Mouse (Mus musculus) myocyte (in vitro differentiated cells): ENCODE measurements around the gene Zbtb3. TPM values are rescaled to one million over a fixed set of nuclear protein-coding genes. Genes with fewer than 3 reads are reported as not detected.

Experiments used
- H3K27me3 ChIP-seq: one replicate; pipeline ENCODE4 v1.6.1; 2011; ENCODE audit not compliant: control insufficient read depth, insufficient read depth, insufficient read length
- H3K36me3 ChIP-seq: one replicate; pipeline ENCODE4 v1.6.1; 2011; ENCODE audit not compliant: control insufficient read depth, insufficient read depth
- H3K4me2 ChIP-seq: one replicate; pipeline ENCODE4 v1.6.1; 2011; ENCODE audit warnings: low read depth, control low read depth
- H3K4me3 ChIP-seq: one replicate; pipeline ENCODE4 v1.5.1; 2011; ENCODE audit warnings: mild to moderate bottlenecking, control low read depth, moderate library complexity
- H3K79me2 ChIP-seq: one replicate; pipeline ENCODE4 v1.6.1; 2011; ENCODE audit not compliant: control insufficient read depth, insufficient read depth
- H3ac ChIP-seq: one replicate; pipeline ENCODE4 v1.6.1; 2011; ENCODE audit not compliant: control insufficient read depth, insufficient read length
- CEBPB ChIP-seq: IDR thresholded peaks from 2 replicates; pipeline ENCODE4 v1.6.1; 2011; ENCODE audit warnings: mild to moderate bottlenecking, moderate library complexity; ENCODE audit not compliant: poor library complexity, insufficient read depth, severe bottlenecking
- E2F4 ChIP-seq: IDR thresholded peaks from one replicate; pipeline ENCODE4 v1.6.1; 2011; ENCODE audit warnings: mild to moderate bottlenecking, control low read depth, moderate library complexity; ENCODE audit not compliant: insufficient read depth
- MAX ChIP-seq: IDR thresholded peaks from one replicate; pipeline ENCODE4 v1.6.1; 2011; ENCODE audit warnings: low read depth, mild to moderate bottlenecking, control low read depth
- MYOD1 ChIP-seq, 3 experiments: IDR thresholded peaks; one replicate each; pipeline ENCODE4 v1.6.1; 2011; ENCODE audit warnings: control low read depth in 2 of 3, low read depth in 2 of 3, mild to moderate bottlenecking in 2 of 3, moderate library complexity in 1 of 3; ENCODE audit not compliant: insufficient read length in 2 of 3, control insufficient read depth in 1 of 3
- MYOG ChIP-seq, 3 experiments: IDR thresholded peaks; one replicate each; pipeline ENCODE4 v1.6.1; 2011; ENCODE audit warnings: control low read depth in 2 of 3, low read depth in 2 of 3, mild to moderate bottlenecking in 2 of 3; ENCODE audit not compliant: insufficient read length in 2 of 3, control insufficient read depth in 1 of 3, insufficient read depth in 1 of 3
- POLR2A ChIP-seq: IDR thresholded peaks from one replicate; pipeline ENCODE4 v1.6.1; 2011; ENCODE audit warnings: low read depth, mild to moderate bottlenecking, control low read depth, moderate library complexity; ENCODE audit not compliant: insufficient read length
- POLR2AphosphoS2 ChIP-seq: IDR thresholded peaks from one replicate; pipeline ENCODE4 v1.6.1; 2011; ENCODE audit warnings: low read depth, control low read depth; ENCODE audit not compliant: insufficient read length
- REST ChIP-seq: IDR thresholded peaks from one replicate; pipeline ENCODE4 v1.6.1; 2011; ENCODE audit warnings: mild to moderate bottlenecking, control low read depth, moderate library complexity; ENCODE audit not compliant: insufficient read depth, insufficient read length
- SRF ChIP-seq: IDR thresholded peaks from one replicate; pipeline ENCODE4 v1.6.1; 2011; ENCODE audit warnings: low read depth; ENCODE audit not compliant: control insufficient read depth, insufficient read length
- TCF12 ChIP-seq: IDR thresholded peaks from one replicate; pipeline ENCODE4 v1.6.1; 2011; ENCODE audit warnings: mild to moderate bottlenecking, control low read depth; ENCODE audit not compliant: poor library complexity, insufficient read depth, severe bottlenecking
- TCF3 ChIP-seq: IDR thresholded peaks from one replicate; pipeline ENCODE4 v1.6.1; 2011; ENCODE audit warnings: low read depth, control low read depth; ENCODE audit not compliant: insufficient read length
- USF1 ChIP-seq: IDR thresholded peaks from one replicate; pipeline ENCODE4 v1.6.1; 2011; ENCODE audit warnings: low read depth, mild to moderate bottlenecking, control low read depth, moderate library complexity
- polyA plus RNA-seq: library from polyadenylated mRNA; unstranded; fragments of >200 nt; fragmentation: generic; extraction: Trizol; gene quantifications from one replicate; pipeline ENCODE4 v1.2.1, GENCODE M21; 2012; ENCODE audit warnings: missing spikeins

Zbtb3 gene
- 2.4 TPM for polyA plus RNA-seq

GRCm38 (mm10) chr19:8802130-8802821 lies at the start of gene Zbtb3:
Gene Zbtb3 (plus strand): TSS chr19:8802555.
- Histone ChIP-seq H3K27me3 (no peaks in the 10 kb centered on the region), H3K4me2 (peak within 1 kb of the TSS; percentile 90), H3ac (no peak within 1 kb of the TSS), H3K4me3 (peak within 1 kb of the TSS; percentile 50), H3K36me3 (peaks cover 9% of the 10 kb centered on the region), H3K79me2 (peaks cover 11% of the 10 kb centered on the region)
- peak; percentile 37 for TF ChIP-seq POLR2AphosphoS2
- TF ChIP-seq MAX: no peak
- no peak for TF ChIP-seq USF1
- TF ChIP-seq POLR2A: peak; percentile 54
- TF ChIP-seq CEBPB: no peak
- no peak for TF ChIP-seq MYOD1 (IDR thresholded peaks at IDR 0.05; ENCODE audit: control insufficient read depth in 1 of 3, insufficient read length in 2 of 3, low read depth in 2 of 3)
- no peak for TF ChIP-seq MYOG (IDR thresholded peaks at IDR 0.05; ENCODE audit: control insufficient read depth in 1 of 3, insufficient read depth in 1 of 3, insufficient read length in 2 of 3, low read depth in 2 of 3)
- no peak for TF ChIP-seq REST
- no peak for TF ChIP-seq TCF12
- peak; percentile 46 for TF ChIP-seq E2F4
- peak; percentile 72 for TF ChIP-seq SRF

- peaks cover 37% of the 10 kb centered on the region for H3K36me3 ChIP-seq
- H3ac ChIP-seq: no peak overlapping the region
- peak overlapping the region; percentile 77 for H3K4me3 ChIP-seq
- H3K4me2 ChIP-seq: peak overlapping the region; percentile 71
- H3K79me2 ChIP-seq: peaks cover 52% of the 10 kb centered on the region
- TF ChIP-seq CEBPB: no peak
- no peak for TF ChIP-seq MAX
- peak; percentile 53 for TF ChIP-seq POLR2AphosphoS2
- H3K27me3 ChIP-seq: no peaks in the 10 kb centered on the region
Observed at GRCm38 (mm10) chr19:8755652-8756051, 46.7 kb upstream of the Zbtb3 start.

- Histone ChIP-seq H3K27me3 (no peaks in the 10 kb centered on the region), H3K79me2 (peaks cover 64% of the 10 kb centered on the region), H3K4me3 (peak within 1 kb of the TSS; percentile 77), H3K36me3 (peaks cover 26% of the 10 kb centered on the region), H3ac (peak within 1 kb of the TSS; percentile 96), H3K4me2 (peak within 1 kb of the TSS; percentile 92)
- TF ChIP-seq USF1: no peak
- no peak for TF ChIP-seq CEBPB
- TF ChIP-seq MAX: no peak
- no peak for TF ChIP-seq TCF12
- peak; percentile 89 for TF ChIP-seq POLR2AphosphoS2
- no peak for TF ChIP-seq TCF3
- no peak for TF ChIP-seq REST
- peak; percentile 94 for TF ChIP-seq POLR2A
- no peak for TF ChIP-seq MYOG (IDR thresholded peaks at IDR 0.05; ENCODE audit: control insufficient read depth in 1 of 3, insufficient read depth in 1 of 3, insufficient read length in 2 of 3, low read depth in 2 of 3)
- TF ChIP-seq SRF: peak; percentile 17
- TF ChIP-seq MYOD1 (IDR thresholded peaks at IDR 0.05; ENCODE audit: control insufficient read depth in 1 of 3, insufficient read length in 2 of 3, low read depth in 2 of 3): peak in 1 of 3 experiments; percentile 20
- no peak for TF ChIP-seq E2F4
Observed at GRCm38 (mm10) chr19:8756635-8757387, 45.5 kb upstream of the Zbtb3 start, which contains the start of gene Nxf1. Gene Nxf1 (plus strand): TSS chr19:8757073.

- peaks cover 19% of the 10 kb centered on the region for H3K36me3 ChIP-seq
- H3K4me2 ChIP-seq: peak overlapping the region; percentile 92
- H3K27me3 ChIP-seq: no peaks in the 10 kb centered on the region
- H3ac ChIP-seq: peak overlapping the region; percentile 96
- peaks cover 70% of the 10 kb centered on the region for H3K79me2 ChIP-seq
- TF ChIP-seq SRF: no peak
- no peak for TF ChIP-seq MYOG (IDR thresholded peaks at IDR 0.05; ENCODE audit: control insufficient read depth in 1 of 3, insufficient read depth in 1 of 3, insufficient read length in 2 of 3, low read depth in 2 of 3)
- no peak for TF ChIP-seq POLR2AphosphoS2
- no peak for TF ChIP-seq MYOD1 (IDR thresholded peaks at IDR 0.05; ENCODE audit: control insufficient read depth in 1 of 3, insufficient read length in 2 of 3, low read depth in 2 of 3)
- no peak for TF ChIP-seq CEBPB
- TF ChIP-seq E2F4: no peak
- no peak for TF ChIP-seq MAX
- TF ChIP-seq TCF3: no peak
- no peak for TF ChIP-seq TCF12
- no peak for TF ChIP-seq USF1
- no peak for TF ChIP-seq POLR2A
- no peak for TF ChIP-seq REST
- peak overlapping the region; percentile 77 for H3K4me3 ChIP-seq
Observed at GRCm38 (mm10) chr19:8757471-8757998, 44.8 kb upstream of the Zbtb3 start.
